Mouse (Mus musculus) forelimb bud, embryonic 11.5 days (tissue): ENCODE data around the gene Rhot2.

ENCODE experiments used
- DNase-seq: peaks from one replicate; pipeline ENCODE4 v3.0.0-alpha.2; 2012; ENCODE audit warnings: low read depth, low spot score

The Rhot2 gene

GRCm38 (mm10) chr17:25844396-25844901 is at the start of gene Rhot2:
TSS of gene Rhot2 (minus strand) at chr17:25844851.
- peak; percentile 89 for DNase-seq

- peak; percentile 55 for DNase-seq
These were observed 49.4 kb upstream of the Rhot2 start for GRCm38 (mm10) chr17:25893975-25894617.

DNA sequence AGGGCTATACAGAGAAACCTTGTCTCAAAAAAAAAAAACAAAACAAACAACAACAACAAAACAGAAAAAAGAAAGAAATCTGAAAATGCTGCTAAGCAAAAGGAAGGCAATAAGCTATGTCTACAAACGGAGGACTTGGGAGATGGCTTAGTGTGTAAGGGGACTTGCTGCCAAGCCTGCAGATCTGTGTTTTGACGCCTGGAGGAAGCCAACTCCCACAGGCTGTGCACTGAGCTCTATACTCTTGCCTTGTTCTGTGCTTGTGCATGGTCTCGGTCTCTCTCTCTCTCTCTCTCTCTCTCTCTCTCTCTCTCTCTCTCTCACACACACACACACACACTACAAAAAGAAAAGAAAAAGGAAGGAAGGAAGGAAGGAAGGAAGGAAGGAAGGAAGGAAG is 44.2 kb upstream of the Rhot2 start:
- no peak for DNase-seq

GRCm38 (mm10) chr17:25887467-25887866 is 42.8 kb upstream of the Rhot2 start:
- DNase-seq, result no peak

DNA sequence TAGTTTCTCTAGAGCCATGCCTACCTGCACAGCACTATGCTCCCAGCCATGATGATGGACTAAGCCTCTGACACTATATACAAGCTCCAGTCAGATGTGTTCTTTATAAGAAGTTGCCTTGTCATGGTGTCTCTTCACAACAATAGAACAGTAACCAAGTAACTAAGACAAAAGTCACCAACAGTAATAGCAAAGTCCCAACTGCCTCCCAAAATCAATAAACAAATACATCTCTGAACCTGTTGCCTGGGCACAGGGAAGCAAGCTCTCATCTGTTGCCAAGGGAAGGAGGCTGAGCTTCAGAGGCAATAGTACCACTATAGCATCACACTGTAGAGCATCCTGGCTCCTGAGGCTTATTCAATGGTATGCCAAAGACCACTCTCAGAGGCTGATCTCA is 42.2 kb upstream of the Rhot2 start:
- no peak for DNase-seq

- no peak for DNase-seq
These were observed 41.0 kb upstream of the Rhot2 start for GRCm38 (mm10) chr17:25885636-25886035.

- DNase-seq, result no peak
These were observed 39.2 kb upstream of the Rhot2 start for GRCm38 (mm10) chr17:25883824-25884223.

DNA sequence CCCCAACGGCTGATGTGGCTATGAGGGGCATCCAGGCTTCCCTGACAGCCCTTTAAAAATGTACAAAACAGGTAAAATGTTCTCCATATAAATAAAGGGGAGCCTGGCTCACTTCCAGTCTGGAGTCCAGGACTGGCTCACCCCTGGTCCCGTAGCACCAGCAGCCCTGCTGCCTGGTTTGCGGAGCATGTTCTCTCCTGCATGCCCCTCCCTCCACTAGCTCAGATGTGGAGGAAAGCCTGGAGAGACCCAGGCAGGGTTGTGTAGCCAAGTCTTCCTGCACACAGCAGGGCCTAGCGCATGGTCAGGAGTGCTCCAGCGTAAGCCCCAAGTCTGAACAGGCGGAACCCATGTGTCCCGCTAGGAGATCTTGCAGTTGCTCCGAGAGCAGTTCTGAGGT is 38.6 kb upstream of the Rhot2 start:
- DNase-seq, result no peak

- no peak for DNase-seq
These were observed 37.7 kb upstream of the Rhot2 start for GRCm38 (mm10) chr17:25882306-25882705.

GRCm38 (mm10) chr17:25881691-25882090 is 37.0 kb upstream of the Rhot2 start:
- DNase-seq, result no peak

GRCm38 (mm10) chr17:25880913-25881641 is 36.4 kb upstream of the Rhot2 start:
- no peak for DNase-seq

DNA sequence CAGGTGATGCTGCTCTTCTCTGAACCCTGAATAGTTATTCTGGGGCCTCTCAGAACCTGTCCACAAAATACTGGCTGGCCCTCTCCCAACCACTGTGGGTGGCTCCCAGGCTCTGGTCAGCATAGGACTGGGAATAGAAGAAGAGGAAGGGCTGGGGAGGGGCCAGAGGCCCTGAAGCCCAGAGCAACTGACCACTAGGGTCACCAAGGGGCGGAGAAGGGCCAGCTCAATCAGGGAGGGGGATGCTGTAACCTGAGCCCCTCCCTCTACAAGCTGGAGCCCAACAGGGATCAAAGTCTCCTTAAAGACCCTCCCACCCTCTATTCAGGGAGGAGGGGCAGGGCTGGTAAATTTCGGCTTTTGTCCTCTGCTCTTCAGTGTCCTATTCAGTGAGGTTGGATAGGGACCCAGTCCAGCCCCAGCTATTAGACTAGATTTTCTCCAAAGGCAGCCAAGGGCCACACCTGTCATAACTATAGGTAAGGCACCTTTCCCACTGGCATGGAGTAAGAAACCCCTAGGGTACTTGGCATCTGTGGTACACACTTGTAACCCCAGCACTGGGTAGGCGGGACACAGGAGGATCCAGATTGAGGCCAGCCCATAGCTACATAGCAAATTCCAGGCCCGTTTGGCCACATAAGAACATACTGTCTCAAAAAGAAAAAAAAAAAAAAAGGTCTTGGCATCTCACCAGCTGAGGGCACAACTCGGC is 35.7 kb upstream of the Rhot2 start, which contains the start of gene Wfikkn1:
Gene Wfikkn1, minus strand, starts transcription at position 663 of the 715 bp plus-strand sequence.
- no peak for DNase-seq

DNA sequence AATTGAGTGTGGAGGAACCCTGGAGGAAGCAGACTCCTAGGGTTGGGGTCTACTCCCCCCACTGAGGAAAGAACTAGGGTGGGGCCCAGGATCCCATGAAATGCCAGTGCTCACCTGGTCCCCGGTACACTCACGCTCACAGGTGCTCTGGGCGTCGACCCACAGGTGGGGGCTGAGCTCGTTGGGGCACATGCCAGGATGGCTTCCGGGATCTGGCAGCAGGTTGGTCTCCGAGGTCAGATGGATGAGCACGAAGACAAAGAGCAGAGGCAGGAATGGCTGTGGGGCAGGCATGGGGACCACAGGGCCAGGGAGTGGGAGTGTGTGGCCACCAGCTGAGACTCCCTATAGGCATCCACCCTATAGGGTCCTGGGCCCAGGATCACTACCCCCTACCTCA is 35.1 kb upstream of the Rhot2 start:
- no peak for DNase-seq

DNA sequence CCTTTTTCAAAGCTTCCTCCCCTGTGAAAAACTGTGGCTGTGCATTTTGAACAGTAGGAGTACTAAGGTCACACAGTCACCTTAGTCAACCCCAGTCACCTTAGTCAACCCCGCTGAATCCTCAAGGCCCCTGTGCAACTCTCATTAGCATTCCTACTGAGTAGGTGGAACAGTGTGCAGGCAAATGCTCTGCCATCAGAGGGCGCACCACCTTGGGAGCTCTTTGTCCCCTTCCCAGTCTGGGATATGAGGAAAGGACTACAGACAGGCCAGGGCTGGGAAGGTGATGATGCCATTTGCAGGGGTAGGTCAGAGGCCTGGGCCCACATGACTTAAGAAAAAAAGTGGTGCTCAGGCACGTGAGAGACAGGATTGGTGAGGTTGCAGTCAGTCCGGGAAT is 34.6 kb upstream of the Rhot2 start:
- no peak for DNase-seq

DNA sequence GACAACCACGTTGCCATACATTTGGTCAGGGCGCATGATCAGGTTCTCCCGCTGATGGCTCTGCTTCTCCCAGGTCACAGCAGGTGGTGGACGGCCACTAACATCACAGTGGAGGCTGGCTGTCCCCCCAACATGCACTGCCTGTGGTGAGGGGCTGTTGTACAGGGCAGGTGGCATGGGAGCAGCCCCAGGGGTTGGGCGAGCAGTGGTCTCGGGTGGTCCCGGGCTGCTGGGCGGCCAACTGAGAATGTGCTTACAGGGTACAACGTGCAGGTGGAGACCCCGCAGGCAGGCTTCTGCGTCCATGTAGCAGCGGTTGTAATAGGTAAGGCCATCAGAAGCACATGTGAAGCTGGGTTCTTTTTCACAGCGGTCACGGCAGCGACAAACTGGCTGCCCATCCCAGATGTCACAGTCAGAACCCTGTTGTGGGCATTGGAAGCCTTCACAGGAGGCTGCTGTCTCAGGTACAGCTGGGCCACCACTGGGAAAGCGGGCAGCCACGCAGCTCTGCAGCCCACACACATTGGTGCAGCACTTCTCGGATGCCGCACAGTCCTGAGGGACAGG is 34.0 kb upstream of the Rhot2 start:
- DNase-seq, result no peak

GRCm38 (mm10) chr17:25877741-25878610 is 33.3 kb upstream of the Rhot2 start:
- no peak for DNase-seq

- DNase-seq, result no peak
These were observed 32.4 kb upstream of the Rhot2 start for GRCm38 (mm10) chr17:25877025-25877424.

- DNase-seq, result no peak
These were observed 31.8 kb upstream of the Rhot2 start for GRCm38 (mm10) chr17:25876347-25876915.

DNA sequence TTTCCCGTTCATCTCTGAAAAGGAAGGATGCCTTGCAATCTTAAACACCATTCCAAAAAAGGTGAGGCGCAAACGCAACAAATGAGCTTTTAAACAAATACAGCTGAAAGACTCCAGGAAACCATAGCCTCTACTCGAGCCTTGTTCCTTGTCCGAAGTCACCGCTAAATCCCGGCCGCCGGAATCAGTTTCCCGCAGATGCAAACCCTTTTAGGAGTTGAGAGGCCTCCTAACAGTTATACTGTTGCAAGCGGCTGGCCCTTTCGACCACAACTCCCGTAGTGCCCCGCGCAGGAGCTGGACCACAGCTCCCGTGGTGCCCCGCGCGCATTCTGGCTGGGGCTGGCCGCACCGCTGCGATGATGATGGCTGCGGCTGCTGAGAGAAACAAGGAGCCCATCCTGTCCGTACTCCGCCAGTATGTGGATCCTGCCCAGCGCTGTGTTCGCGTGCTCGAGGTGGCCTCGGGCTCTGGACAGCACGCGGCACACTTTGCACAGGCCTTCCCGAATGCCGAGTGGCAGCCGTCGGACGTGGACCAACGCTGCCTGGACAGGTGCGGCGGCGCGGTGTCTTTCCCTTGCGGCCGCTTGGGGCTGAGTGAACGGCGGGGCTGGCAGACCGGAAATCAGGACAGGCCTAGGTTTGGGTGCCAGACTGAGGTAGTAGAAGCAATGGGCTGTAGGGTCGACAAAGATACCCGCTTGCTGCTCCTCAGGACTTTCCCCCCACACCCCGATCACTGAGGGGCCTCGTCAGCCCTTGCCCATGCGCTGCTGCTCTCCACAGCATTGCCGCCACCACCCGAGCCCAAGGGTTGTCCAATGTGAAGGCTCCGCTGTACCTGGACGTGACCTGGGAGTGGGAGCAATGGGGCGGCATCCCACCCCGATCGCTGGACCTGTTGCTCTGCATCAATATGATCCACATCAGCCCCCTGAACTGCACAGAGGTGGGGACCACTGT is 30.8 kb upstream of the Rhot2 start:
- peak; percentile 85 for DNase-seq
